Mouse (Mus musculus) layer of hippocampus, adult 9-10 months (tissue): Measurements from ENCODE around the gene Olfr1411.
A peak's percentile ranks its signal among the peaks of the same experiment; 100 is the strongest.

ENCODE experiments used
- DNase-seq: peaks from one replicate; pipeline ENCODE4 v3.0.0; 2022; ENCODE audit warnings: low spot score

Olfr1411 gene

GRCm38 (mm10) chr1:92638736-92639135, 44.5 kb downstream of the Olfr1411 start:
- DNase-seq: no peak

GRCm38 (mm10) chr1:92640393-92640792, 46.2 kb downstream of the Olfr1411 start:
- no peak for DNase-seq

GRCm38 (mm10) chr1:92641514-92642272, 47.5 kb downstream of the Olfr1411 start, which contains the start of gene Cops9:
Gene Cops9, minus strand, starts transcription at chr1:92641985.
- DNase-seq: peak; percentile 70

- no peak for DNase-seq
Observed at GRCm38 (mm10) chr1:92643691-92644090, 49.5 kb downstream of the Olfr1411 start.

- DNase-seq: no peak
Observed at GRCm38 (mm10) chr1:92644916-92645315, 50.7 kb downstream of the Olfr1411 start.

- DNase-seq: no peak
Observed at GRCm38 (mm10) chr1:92646111-92646510, 51.9 kb downstream of the Olfr1411 start.

GRCm38 (mm10) chr1:92646601-92647000, 52.4 kb downstream of the Olfr1411 start:
- no peak for DNase-seq

GRCm38 (mm10) chr1:92647026-92647425, 52.8 kb downstream of the Olfr1411 start:
- DNase-seq: no peak
